Mouse (Mus musculus) megakaryocyte-erythroid progenitor cell, adult 5-6 weeks (primary cell): Measurements from ENCODE around the gene Lyg1. TPM values are rescaled to one million over a fixed set of nuclear protein-coding genes. Genes with fewer than 3 reads are reported as not detected.

Experiments
- ATAC-seq: replicated peaks from 2 replicates; pipeline ENCODE4 v1.8.0; 2016; ENCODE audit warnings: mild to moderate bottlenecking, inconsistent platforms; ENCODE audit not compliant: severe bottlenecking, poor library complexity, low FRiP score, low TSS enrichment
- total RNA-seq, 2 experiments: library from RNA; stranded (forward) in 1 of 2; stranded (reverse) in 1 of 2; fragments of 200-1000, 215-1000 nt in 1 of 2; fragments of >200 nt in 1 of 2; fragmentation: Nextera tagmentation in 1 of 2; gene quantifications; 2 replicates each; pipeline ENCODE4 v1.2.3; 2014 to 2017

Lyg1 gene
- total RNA-seq, 2 experiments from 2014 or later = not detected

- ATAC-seq = no peak
These were observed 698 bp downstream of the Lyg1 start for GRCm38 (mm10) chr1:37956690-37957431.

- ATAC-seq = no peak
These were observed 2.3 kb downstream of the Lyg1 start for GRCm38 (mm10) chr1:37955251-37955650.

DNA sequence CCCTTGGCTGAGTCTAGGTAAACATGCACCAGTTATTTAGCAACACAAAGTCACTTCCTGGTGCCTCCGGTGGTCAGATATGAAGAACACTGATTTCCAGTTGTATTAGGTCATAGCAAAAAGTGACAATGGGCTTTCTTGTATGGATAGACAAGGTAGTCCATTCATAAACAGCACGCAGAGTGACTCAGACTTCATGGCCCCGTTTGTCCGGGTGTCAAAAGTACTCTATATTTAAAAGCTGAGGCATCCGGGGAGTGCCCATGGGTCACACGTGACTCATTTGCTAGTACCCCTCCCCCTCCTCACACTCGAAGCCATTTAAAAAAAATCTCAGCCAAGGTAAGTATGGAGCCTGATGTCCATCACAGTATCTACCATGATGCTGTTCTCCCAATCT, 2.8 kb downstream of the Lyg1 start:
- ATAC-seq = no peak

DNA sequence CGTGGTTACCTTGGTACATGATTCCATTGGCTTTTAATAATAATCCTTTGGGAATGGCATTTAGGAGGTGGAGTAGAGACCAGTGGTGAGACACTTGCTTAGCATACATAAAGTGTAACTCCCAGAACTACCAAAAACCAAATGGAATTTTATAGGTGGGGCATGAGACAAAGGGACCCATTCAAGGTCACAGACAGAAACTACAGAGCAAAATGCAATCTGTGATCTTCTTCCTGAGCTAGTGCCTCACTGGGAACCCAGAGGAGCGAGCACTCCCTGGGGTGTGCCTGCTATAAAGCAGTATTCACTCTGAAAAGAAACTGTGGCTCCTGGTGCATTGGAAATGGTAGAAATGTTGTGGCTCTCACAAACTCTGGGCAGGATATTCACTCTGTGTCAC, 8.7 kb downstream of the Lyg1 start:
- ATAC-seq = no peak

GRCm38 (mm10) chr1:37931806-37932205, 25.8 kb downstream of the Lyg1 start:
- no peak for ATAC-seq

GRCm38 (mm10) chr1:37925971-37926370, 31.6 kb downstream of the Lyg1 start:
- no peak for ATAC-seq

GRCm38 (mm10) chr1:37922536-37922935, 35.0 kb downstream of the Lyg1 start:
- ATAC-seq = no peak

GRCm38 (mm10) chr1:37918096-37918495, 39.5 kb downstream of the Lyg1 start:
- no peak for ATAC-seq

- ATAC-seq = no peak
These were observed 39.9 kb downstream of the Lyg1 start for GRCm38 (mm10) chr1:37917666-37918065.

DNA sequence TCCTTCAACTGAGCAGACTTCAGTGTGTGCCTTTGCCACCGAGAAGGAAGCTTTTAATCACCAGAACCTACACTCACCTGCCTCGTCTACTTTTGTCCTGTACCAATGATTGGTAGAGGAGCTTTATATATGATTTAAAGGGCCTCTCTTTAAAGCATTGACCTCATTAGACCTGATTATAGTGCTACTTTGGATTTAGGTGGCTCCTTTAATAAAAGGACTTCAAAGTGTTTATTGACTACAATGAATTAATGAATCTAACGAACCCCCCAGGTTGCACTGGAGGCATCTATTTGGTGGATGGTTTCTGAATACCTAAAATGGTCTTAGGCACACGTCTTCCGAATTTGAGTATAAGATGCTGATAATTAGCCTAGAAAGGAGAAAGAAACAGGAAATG, 41.2 kb downstream of the Lyg1 start, which contains the start of gene Lyg2:
TSS of gene Lyg2 (minus strand) at position 101 of the 400 bp plus-strand sequence.
- no peak for ATAC-seq

DNA sequence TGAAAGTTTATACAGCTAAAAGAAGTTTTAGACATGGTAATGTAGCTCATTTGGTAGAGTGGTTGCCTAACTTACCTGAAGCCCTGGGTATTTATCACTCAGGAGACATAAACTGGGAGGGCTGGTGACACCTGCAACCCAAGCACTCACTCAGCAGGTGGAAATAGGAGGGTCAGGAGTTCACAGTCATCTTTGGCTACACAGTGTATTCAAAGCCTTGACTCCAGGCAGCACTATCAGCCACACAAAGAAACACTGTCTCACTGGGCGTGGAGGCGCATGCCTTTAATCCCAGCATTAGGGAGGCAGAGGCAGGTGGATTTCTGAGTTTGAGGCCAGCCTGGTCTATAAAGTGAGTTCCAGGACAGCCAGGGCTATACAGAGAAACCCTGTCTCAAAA, 44.8 kb downstream of the Lyg1 start:
- no peak for ATAC-seq

- ATAC-seq = peak; percentile 86
These were observed 54.4 kb downstream of the Lyg1 start for GRCm38 (mm10) chr1:37903178-37903577.

DNA sequence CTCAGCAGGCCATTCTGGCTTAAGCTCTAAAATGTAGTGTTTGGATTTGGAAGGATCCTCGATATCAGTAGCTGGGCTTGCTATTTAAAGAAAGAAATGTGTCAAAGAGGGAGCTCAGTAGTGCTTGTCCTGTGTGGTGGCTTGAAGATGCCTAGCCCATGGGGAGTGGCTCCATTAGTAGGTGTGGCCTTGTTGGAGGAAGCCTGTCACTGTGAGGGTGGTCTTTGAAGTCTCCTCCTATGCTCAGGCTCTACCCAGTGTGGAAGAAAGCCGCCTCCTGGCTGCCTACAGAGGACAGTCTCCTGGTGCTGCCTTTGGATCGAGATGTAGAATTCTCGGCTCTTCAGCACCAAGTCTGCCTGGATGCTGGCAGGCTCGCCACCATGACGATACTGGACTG, 57.3 kb downstream of the Lyg1 start:
- ATAC-seq = no peak

- ATAC-seq = no peak
These were observed 57.7 kb downstream of the Lyg1 start for GRCm38 (mm10) chr1:37899816-37900215.

Other genes starting within 250 kb of the Lyg1 start
- gene 2010300C02Rik, start 237.7 kb downstream of the Lyg1 start, total RNA-seq (2014; fragmentation: Nextera tagmentation) = not detected in 2 replicates
- 0.05 and 0.15 TPM in 2 replicates for gene 2010300C02Rik, start 237.7 kb downstream of the Lyg1 start, total RNA-seq (2017)
- gene Tsga10, start 91.3 kb downstream of the Lyg1 start, total RNA-seq (2014; fragmentation: Nextera tagmentation) = 1.4 and 2.4 TPM in 2 replicates
- gene Tsga10, start 91.3 kb downstream of the Lyg1 start, total RNA-seq (2017) = 2.2 and 4.6 TPM in 2 replicates
- 6.3 and 13.1 TPM in 2 replicates for gene Lipt1, start 86.0 kb downstream of the Lyg1 start, total RNA-seq (2014; fragmentation: Nextera tagmentation)
- 5.5 and 5.8 TPM in 2 replicates for gene Lipt1, start 86.0 kb downstream of the Lyg1 start, total RNA-seq (2017)
- gene Mitd1, start 67.3 kb downstream of the Lyg1 start, total RNA-seq (2014; fragmentation: Nextera tagmentation) = 35.8 and 79.7 TPM in 2 replicates
- gene Mitd1, start 67.3 kb downstream of the Lyg1 start, total RNA-seq (2017) = 58.4 and 68.1 TPM in 2 replicates
- gene Mrpl30, start 67.3 kb downstream of the Lyg1 start, total RNA-seq (2014; fragmentation: Nextera tagmentation) = 306 and 339 TPM in 2 replicates
- 255 and 318 TPM in 2 replicates for gene Mrpl30, start 67.3 kb downstream of the Lyg1 start, total RNA-seq (2017)
- gene Lyg2, start 41.3 kb downstream of the Lyg1 start, total RNA-seq (2014; fragmentation: Nextera tagmentation) = not detected in 2 replicates
- gene Lyg2, start 41.3 kb downstream of the Lyg1 start, total RNA-seq (2017) = not detected in 2 replicates
- 38.6 and 57.8 TPM in 2 replicates for gene Txndc9, start 40.1 kb upstream of the Lyg1 start, total RNA-seq (2014; fragmentation: Nextera tagmentation)
- 45.3 and 46.7 TPM in 2 replicates for gene Txndc9, start 40.1 kb upstream of the Lyg1 start, total RNA-seq (2017)
- 70.2 and 75.0 TPM in 2 replicates for gene Eif5b, start 40.3 kb upstream of the Lyg1 start, total RNA-seq (2014; fragmentation: Nextera tagmentation)
- 40.3 and 66.8 TPM in 2 replicates for gene Eif5b, start 40.3 kb upstream of the Lyg1 start, total RNA-seq (2017)
- gene Rev1, start 172.0 kb upstream of the Lyg1 start, total RNA-seq (2014; fragmentation: Nextera tagmentation) = 41.9 and 45.0 TPM in 2 replicates
- gene Rev1, start 172.0 kb upstream of the Lyg1 start, total RNA-seq (2017) = 42.2 and 56.6 TPM in 2 replicates